ENCODE assay signal across 9 mouse cellular contexts in genomic region chr3:141828301-141828700, GRCm38 (mm10).
"Had no signal": no experiment of that assay in that cellular context is flagged by ENCODE, and none has a peak within 500 bp of the region (broad histone marks: within the 10 kb centered on the region; RNA-seq: fewer than 3 reads in every experiment).

No protein-coding gene starts in this region.

- DNase-seq: kidney, adult 9 months; kidney, postnatal 36 days; left cerebral cortex, postnatal 4 days; lung, adult 18-20 months; lung, postnatal 36 days; midbrain, embryonic 14.5 days; spleen, adult 18-20 months; thymus, adult 2 months; thymus, postnatal 25 days had no signal
